Mouse (Mus musculus): ENCODE results near the gene Terf2ip. TPM values are rescaled to one million over a fixed set of nuclear protein-coding genes. Genes with fewer than 3 reads are reported as not detected.

The Terf2ip gene
- polyA plus RNA-seq, 1 experiment from 2014 or later, result 29.1 TPM

Other genes with a start within 250 kb of the Terf2ip start
- 260 and 262 TPM in 2 replicates for gene Cfdp1, start 157.1 kb upstream of the Terf2ip start, polyA plus RNA-seq (2015; fragmentation: Nextera tagmentation; extraction: Ambion mirVana)
- 7.5 and 8.6 TPM in 2 replicates for gene Tmem170, start 134.6 kb upstream of the Terf2ip start, polyA plus RNA-seq (2015; fragmentation: Nextera tagmentation; extraction: Ambion mirVana)
- 7.2 and 7.9 TPM in 2 replicates for gene Chst5, start 101.0 kb upstream of the Terf2ip start, polyA plus RNA-seq (2015; fragmentation: Nextera tagmentation; extraction: Ambion mirVana)
- 22.4 and 24.6 TPM in 2 replicates for gene Tmem231, start 77.5 kb upstream of the Terf2ip start, polyA plus RNA-seq (2015; fragmentation: Nextera tagmentation; extraction: Ambion mirVana)
- 163 and 169 TPM in 2 replicates for gene Gabarapl2, start 70.7 kb upstream of the Terf2ip start, polyA plus RNA-seq (2015; fragmentation: Nextera tagmentation; extraction: Ambion mirVana)
- 11.9 and 12.1 TPM in 2 replicates for gene Adat1, start 19.1 kb upstream of the Terf2ip start, polyA plus RNA-seq (2015; fragmentation: Nextera tagmentation; extraction: Ambion mirVana)
- gene Kars, start 75 bp upstream of the Terf2ip start, polyA plus RNA-seq (2015; fragmentation: Nextera tagmentation; extraction: Ambion mirVana), result 222 and 227 TPM in 2 replicates
- 0.29 and 0.45 TPM in 2 replicates for gene Gm6793, start 3.6 kb downstream of the Terf2ip start, polyA plus RNA-seq (2015; fragmentation: Nextera tagmentation; extraction: Ambion mirVana)

Data from limb, embryonic 13.5 days (tissue).